Mouse (Mus musculus) adipocyte (in vitro differentiated cells): ENCODE measurements around the gene Irf4.

Experiments used
- DNase-seq: peaks from one replicate; pipeline ENCODE4 v3.0.0-alpha.2; 2016; ENCODE audit warnings: low spot score

Gene Irf4

DNA sequence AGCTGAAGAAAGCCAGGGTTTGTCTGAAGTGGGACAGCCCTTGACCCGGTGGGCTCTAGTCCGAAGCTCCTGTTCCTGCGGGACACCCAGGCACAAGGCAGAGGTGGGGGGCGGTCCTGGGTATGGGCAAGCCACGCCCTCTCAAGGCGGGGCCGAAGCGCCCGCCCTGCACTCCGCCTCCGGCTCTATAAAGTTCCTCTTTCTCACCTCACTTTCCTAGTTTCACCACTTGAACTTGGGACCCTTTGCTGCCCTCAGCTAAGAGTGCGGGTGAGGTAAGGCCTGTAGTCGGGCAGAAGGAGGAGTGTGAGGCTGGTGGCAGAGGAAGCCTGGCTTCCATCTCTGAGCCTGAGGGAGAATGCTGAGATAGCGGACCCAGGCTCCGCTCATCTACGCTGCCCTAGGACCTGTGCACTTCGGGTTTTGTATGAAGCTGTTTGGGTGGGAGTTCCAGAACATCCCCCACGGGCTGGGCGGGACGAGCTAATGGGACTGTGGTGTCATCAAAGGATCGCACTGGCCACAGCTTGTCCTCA, at the start of gene Irf4:
Gene Irf4, plus strand, starts transcription at position 206 of the 536 bp plus-strand sequence.
- DNase-seq: no peak

- DNase-seq: no peak
These were observed 46.3 kb upstream of the Irf4 start for GRCm38 (mm10) chr13:30702695-30703094.

GRCm38 (mm10) chr13:30704246-30705095, 44.6 kb upstream of the Irf4 start:
- no peak for DNase-seq

GRCm38 (mm10) chr13:30711066-30711465, 38.0 kb upstream of the Irf4 start:
- DNase-seq: no peak

DNA sequence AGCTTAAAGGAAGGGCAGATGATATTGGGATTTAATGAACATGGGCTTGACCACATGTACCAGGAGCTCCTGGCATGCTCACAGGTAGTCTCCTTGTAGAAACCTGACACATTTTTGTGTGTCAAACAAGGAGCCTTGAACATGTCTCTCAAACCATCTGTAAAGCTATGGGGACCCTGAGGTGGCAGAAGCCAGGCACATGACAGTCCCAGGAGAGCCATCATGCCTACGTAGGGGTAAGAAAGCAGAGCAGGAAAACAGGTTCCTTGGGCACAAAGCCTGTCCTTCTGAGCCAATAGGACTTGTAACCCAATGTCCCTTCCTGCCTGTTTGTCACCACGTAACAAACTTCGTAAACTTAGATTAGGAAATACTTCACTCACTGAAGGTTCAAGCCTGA, 37.3 kb upstream of the Irf4 start:
- no peak for DNase-seq

DNA sequence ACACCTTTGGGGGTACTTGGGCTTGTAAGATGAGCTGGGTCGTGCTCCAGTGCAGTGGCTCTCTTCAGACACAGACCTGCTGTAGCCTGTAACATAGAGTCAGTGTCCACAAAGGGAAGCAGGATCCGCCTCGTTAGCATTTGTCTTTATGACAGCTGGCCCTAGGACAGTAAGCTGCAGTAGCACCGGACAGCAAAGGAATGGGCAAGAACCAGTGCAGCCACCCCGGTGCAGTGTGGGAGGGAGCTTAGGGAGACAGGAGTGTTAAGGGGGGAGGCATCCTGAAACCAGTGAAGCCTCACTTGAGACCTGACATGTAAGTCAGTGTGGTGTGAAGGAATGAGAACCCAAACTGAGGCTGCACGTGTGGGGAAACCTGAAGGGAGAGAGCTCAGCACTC, 36.7 kb upstream of the Irf4 start:
- no peak for DNase-seq

GRCm38 (mm10) chr13:30713621-30714020, 35.4 kb upstream of the Irf4 start:
- no peak for DNase-seq

GRCm38 (mm10) chr13:30714552-30714951, 34.5 kb upstream of the Irf4 start:
- no peak for DNase-seq

DNA sequence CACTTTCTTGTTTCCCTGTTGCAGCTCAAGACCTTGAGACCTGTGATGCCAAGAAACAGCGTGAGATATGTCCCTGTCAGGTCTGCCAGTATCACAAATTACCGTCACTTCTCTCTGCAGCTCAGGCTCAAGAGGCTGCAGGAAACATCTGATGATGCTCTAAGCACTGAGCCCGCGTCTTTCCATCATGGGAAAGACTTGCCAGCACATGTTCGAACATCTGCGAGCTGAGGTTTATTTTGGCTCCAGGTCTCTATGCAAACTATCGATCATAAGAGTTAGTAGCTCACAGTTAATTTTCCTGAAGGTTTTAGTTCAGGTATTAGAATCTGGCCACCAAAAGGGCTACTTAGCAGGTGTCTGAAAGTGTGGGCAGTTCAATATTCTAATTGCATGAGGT, 34.0 kb upstream of the Irf4 start:
- DNase-seq: no peak

GRCm38 (mm10) chr13:30715573-30715972, 33.5 kb upstream of the Irf4 start:
- peak; percentile 40 for DNase-seq

DNA sequence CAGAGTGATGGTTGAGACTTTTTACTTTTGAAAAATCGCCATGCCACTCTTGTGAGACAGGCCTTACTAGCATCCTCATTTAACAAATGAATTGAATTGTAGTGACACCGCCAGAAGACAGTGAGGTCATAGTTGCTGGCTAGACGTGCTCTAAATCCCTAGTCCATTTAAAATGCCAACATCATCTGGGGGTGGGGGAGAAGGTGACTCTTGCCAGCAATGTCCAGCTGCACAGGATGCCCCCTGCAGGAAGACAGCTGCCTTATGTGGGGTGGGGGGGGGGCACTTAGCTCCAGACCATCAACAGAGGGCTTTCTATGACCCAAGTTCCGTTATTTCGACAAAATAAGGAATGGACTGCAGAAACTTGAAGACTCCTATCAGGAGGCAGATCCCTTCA, 32.4 kb upstream of the Irf4 start:
- no peak for DNase-seq

- peak; percentile 75 for DNase-seq
These were observed 26.4 kb upstream of the Irf4 start for GRCm38 (mm10) chr13:30722601-30723000.

- DNase-seq: no peak
These were observed 25.8 kb upstream of the Irf4 start for GRCm38 (mm10) chr13:30723258-30723657.

- no peak for DNase-seq
These were observed 25.2 kb upstream of the Irf4 start for GRCm38 (mm10) chr13:30723858-30724257.

GRCm38 (mm10) chr13:30724691-30725271, 24.2 kb upstream of the Irf4 start:
- peak; percentile 85 for DNase-seq

DNA sequence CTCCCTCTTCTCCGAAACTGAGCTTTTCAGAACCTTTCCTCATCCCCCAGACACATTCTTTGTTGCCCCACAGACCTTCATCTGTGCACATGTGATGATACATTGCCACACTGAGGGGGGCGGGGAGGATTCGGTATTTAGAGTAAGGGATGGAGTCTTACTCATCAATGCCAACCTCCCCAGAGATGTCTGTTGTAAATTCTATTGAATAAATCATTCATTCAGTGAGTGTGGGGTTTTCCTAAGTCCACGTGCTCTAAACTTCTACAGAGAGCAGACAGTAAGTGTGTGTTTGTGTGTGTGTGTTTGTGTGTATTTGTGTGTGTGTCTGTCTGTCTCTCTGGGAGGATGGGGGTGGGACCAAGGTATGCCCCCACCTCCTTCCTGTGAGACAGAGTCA, 22.1 kb upstream of the Irf4 start:
- DNase-seq: peak; percentile 31

- no peak for DNase-seq
These were observed 20.9 kb upstream of the Irf4 start for GRCm38 (mm10) chr13:30728155-30728554.

- DNase-seq: peak; percentile 81
These were observed 19.8 kb upstream of the Irf4 start for GRCm38 (mm10) chr13:30729245-30729644.

DNA sequence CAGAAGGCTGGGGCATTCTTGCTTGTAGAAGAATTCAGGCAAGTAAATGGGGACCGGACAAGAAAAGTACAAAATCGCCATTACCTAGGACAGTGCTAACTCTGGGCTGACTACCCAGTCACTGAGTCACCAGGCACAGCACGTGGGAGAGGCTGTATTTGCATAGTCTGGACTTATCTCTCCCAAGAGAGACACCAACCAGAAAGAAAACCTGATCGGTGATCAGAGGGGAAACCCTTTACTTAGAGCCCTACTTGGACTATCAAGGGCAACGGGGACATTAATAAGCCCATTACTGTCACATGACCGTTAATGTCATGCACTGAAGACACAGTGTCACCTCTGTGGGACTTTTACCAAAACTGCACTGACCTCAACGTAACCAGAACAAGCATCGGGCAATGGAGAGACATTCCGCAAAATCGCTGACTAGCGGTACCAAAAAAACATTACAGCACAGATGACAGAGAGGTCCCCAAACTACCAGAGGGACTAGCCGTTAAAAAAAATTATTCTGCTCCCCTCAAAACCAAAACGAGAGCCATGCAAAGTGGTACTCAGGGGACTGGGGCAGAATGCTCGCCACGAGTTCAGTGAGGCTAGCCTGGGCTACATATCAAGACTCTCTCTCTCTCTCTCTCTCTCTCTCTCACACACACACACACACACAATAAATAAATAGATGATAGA, 18.8 kb upstream of the Irf4 start:
- no peak for DNase-seq

DNA sequence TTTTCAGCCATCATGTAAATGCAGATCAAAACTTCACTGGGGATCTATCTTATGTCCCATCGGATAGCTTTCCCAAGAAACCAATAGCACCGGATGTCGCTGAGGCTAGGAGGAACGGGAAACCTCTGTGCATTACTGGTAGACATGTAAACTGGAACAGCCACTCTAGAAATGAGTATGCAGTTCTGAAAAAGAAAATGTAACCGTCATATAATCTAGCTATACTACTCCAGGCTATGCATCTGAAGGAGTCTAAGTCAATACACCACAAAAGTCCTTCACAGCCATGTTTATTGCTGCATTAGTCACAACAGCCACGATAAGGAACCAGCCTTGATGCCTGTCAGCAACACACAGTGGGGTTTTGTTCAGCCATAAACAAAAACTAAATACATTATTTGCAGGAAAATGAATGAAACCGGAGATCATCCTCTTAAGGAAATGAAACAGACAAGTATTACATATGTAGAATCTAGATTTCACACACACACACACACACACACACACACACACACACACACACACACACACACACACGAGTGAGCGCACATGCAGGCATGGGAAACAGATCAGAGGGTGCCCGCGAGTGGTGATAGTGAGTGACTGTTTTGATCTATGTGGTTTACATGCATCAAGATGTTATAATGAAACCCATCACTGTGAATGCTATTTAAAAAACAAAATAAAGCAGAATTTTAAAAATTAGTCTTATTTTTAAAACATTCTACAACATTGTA, 16.1 kb upstream of the Irf4 start:
- no peak for DNase-seq

DNA sequence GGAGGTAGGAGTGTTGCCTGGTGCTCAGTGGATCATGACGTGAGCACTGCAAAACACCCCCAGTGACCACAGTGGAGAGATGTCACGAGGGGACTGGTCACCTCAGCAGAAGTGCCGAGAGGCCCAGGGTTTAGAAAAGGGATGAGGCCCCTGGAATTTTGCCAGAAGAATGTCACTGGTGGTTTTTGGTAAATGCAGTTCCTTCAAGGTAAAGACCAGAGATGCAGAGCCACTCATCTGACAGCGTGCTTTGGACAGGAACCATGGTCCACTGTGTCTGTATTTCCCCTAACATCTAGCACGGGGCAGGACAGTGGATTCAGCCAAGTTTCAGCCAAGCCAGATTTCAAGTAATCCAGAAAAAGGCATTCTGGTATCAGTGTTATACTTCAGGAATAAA, 12.3 kb upstream of the Irf4 start:
- no peak for DNase-seq

- no peak for DNase-seq
These were observed 11.8 kb upstream of the Irf4 start for GRCm38 (mm10) chr13:30737257-30737656.
